Mouse (Mus musculus) mouse embryonic stem cell (cell line): ENCODE results near the gene Obox2.
"Not testable (repeated sequence)": the region's sequence is repeated elsewhere in the genome, so short reads cannot be mapped to it uniquely, and the experiment has no call there.

ENCODE experiments used
- in situ Hi-C, 2 experiments: fragments of 300-500 bp; cut with MboI; formaldehyde crosslinking; loops; 1 replicate in 1 of 2; 3 replicates in 1 of 2; pipeline ENCODE4 v1.14.3; 2019 to 2020; ENCODE audit warnings: low sequenced_read_pairs in 2 of 2, low pct_unique_long_range_greater_than_20kb in 1 of 2, mixed read lengths in 1 of 2; ENCODE audit not compliant: unreplicated experiment in 1 of 2

Obox2 gene

GRCm38 (mm10) chr7:15388421-15388998, at the start of gene Obox2, which contains the start of gene Obox1:
Gene Obox2 (plus strand): TSS chr7:15388721.
Gene Obox1 (plus strand): TSS chr7:15388948.
- in situ Hi-C loops: not testable (repeated sequence)

GRCm38 (mm10) chr7:15399147-15399874, 10.8 kb downstream of the Obox2 start:
- in situ Hi-C loops: not testable (repeated sequence)

GRCm38 (mm10) chr7:15406816-15407215, 18.3 kb downstream of the Obox2 start:
- in situ Hi-C loops: not testable (repeated sequence)

GRCm38 (mm10) chr7:15418046-15418445, 29.5 kb downstream of the Obox2 start:
- in situ Hi-C loops: not testable (repeated sequence)

- in situ Hi-C loops: not testable (repeated sequence)
Observed at GRCm38 (mm10) chr7:15425537-15425936, 37.0 kb downstream of the Obox2 start.
